Mouse (Mus musculus): ENCODE results near the gene Anks1b. TPM values are rescaled to one million over a fixed set of nuclear protein-coding genes. Genes with fewer than 3 reads are reported as not detected.

The Anks1b gene
- polyA plus RNA-seq, 1 experiment from 2014 or later = 0.80 TPM

DNA sequence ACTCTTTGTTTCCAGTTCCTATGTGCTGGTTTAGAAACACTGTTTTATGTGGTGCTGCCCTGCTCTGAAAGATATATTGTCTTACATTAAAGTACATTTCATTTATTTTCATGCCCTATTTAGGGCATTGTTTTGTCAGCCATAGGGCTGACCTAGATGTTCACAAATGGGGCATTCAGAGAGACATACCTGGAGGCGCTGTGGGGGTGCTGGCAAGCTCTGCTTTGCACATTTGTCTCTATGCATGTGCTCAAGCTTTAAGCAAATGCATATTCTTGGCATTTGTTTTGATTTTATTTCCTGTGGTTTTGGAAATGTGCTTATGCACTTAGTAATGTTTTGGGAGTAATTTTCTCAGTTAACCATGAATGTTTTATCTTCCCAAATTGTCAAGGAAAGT lies 43.8 kb downstream of the Anks1b start:
- Histone ChIP-seq H3K27me3 (replicated peaks; ENCODE audit: control insufficient read depth, insufficient read depth, low read length) (no peaks in the 10 kb centered on the region), H3K36me3 (ENCODE audit: control insufficient read depth, insufficient read depth, low read length) (no peaks in the 10 kb centered on the region), H3K9ac (ENCODE audit: low read depth, low read length) (no peak overlapping the region), H3K4me2 (no peak overlapping the region), H3K4me1 (replicated peaks; ENCODE audit: control insufficient read depth, insufficient read depth, low read length) (no peaks in the 10 kb centered on the region), H3K27ac (ENCODE audit: low read depth, low read length) (no peak overlapping the region), H3K9me3 (ENCODE audit: control insufficient read depth, low read length) (no peaks in the 10 kb centered on the region), H3K4me3 (ENCODE audit: low read depth, low read length) (no peak overlapping the region)
- DNase-seq (ENCODE audit: low spot score) (no peak), ATAC-seq (replicated peaks; ENCODE audit: low FRiP score) (no peak)
- WGBS = 76% methylated on average over 1 of the region's 1 CpGs

DNA sequence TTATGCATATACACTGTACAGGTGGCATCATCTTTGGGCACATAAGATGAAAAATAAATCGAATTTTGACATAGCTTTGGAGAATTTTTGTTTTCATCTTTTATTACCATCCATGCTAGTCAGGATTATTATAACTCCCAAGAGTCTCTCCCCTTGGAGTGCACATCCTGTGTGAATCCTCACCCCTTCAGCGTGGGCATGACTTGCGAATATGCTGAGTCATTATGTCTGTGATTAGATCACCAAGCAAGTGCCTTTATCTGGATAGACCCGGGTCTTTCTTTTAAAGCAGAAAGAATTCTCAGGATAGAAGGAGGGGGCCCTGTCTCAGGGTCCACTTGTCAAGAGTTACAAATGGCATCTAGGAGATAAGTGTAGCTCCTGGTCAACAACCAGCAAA lies 48.7 kb downstream of the Anks1b start:
- ATAC-seq (replicated peaks; ENCODE audit: low FRiP score) = no peak
- H3K36me3 ChIP-seq (ENCODE audit: control insufficient read depth, insufficient read depth, low read length) = no peaks in the 10 kb centered on the region
- H3K4me3 ChIP-seq (ENCODE audit: low read depth, low read length) = no peak overlapping the region
- H3K27me3 ChIP-seq (replicated peaks; ENCODE audit: control insufficient read depth, insufficient read depth, low read length) = no peaks in the 10 kb centered on the region
- no peak overlapping the region for H3K9ac ChIP-seq (ENCODE audit: low read depth, low read length)
- 63% methylated on average over 4 of the region's 4 CpGs for WGBS
- H3K4me1 ChIP-seq (replicated peaks; ENCODE audit: control insufficient read depth, insufficient read depth, low read length) = no peaks in the 10 kb centered on the region
- H3K4me2 ChIP-seq = no peak overlapping the region
- no peaks in the 10 kb centered on the region for H3K9me3 ChIP-seq (ENCODE audit: control insufficient read depth, low read length)
- no peak overlapping the region for H3K27ac ChIP-seq (ENCODE audit: low read depth, low read length)
- no peak for DNase-seq (ENCODE audit: low spot score)

DNA sequence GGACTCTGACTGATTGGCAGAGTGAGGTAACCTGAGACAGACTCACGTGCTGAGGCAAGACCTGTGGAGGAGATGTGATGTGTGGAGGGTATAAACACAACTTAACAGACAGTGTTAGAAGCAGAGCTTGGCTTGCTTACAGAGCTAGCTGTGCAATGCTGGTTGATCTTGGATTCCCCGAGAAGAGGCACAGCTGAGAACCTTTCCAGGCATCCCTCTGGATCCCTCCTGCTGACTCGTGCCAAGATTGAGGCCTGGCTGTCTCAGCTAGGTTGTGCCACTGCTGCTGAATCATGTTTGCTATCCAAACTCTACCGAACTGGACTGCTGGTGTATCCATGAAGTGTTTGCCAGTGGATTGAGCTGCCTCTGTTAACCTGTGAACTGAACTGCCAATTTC lies 68.9 kb downstream of the Anks1b start:
- no peak for ATAC-seq (replicated peaks; ENCODE audit: low FRiP score)
- no peak overlapping the region for H3K4me2 ChIP-seq
- H3K27me3 ChIP-seq (replicated peaks; ENCODE audit: control insufficient read depth, insufficient read depth, low read length) = no peaks in the 10 kb centered on the region
- no peaks in the 10 kb centered on the region for H3K4me1 ChIP-seq (replicated peaks; ENCODE audit: control insufficient read depth, insufficient read depth, low read length)
- H3K36me3 ChIP-seq (ENCODE audit: control insufficient read depth, insufficient read depth, low read length) = no peaks in the 10 kb centered on the region
- H3K9me3 ChIP-seq (ENCODE audit: control insufficient read depth, low read length) = no peaks in the 10 kb centered on the region
- 69% methylated on average over 4 of the region's 4 CpGs for WGBS
- no peak overlapping the region for H3K9ac ChIP-seq (ENCODE audit: low read depth, low read length)
- no peak overlapping the region for H3K27ac ChIP-seq (ENCODE audit: low read depth, low read length)
- DNase-seq (ENCODE audit: low spot score) = no peak
- no peak overlapping the region for H3K4me3 ChIP-seq (ENCODE audit: low read depth, low read length)

DNA sequence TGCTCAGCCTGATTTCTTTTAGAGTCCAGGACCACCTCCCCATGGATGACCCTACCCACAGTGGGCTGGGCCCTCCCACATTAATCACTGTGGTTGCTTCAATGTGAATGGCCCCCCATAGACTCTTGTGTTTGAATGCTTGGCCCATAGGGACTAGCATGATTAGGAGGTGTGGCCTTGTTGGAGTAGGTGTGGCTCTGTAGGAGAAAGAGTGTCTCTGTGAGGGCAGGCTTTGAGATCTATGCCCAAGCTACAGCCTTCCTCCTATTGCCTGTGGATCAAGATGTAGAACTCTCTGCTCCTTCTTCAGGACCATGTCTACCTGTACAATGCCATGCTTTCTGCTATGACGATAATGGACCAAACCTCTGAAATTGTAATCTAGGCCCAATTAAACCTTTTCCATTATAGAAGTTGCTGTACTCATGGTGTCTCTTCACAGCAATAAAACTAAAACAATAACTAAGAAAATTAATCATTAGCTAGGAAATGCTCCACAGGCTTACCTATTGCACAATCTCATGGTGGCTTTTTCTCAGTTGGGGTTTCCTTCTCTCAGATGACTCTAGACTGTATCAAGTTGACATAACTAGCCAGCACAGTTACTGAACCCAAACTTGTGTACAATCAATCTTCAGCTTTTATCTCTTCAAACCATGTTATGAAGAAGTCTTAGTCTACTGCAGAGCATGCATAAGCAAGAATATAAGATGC lies 73.5 kb downstream of the Anks1b start:
- Histone ChIP-seq H3K4me2 (no peak overlapping the region), H3K9ac (ENCODE audit: low read depth, low read length) (no peak overlapping the region), H3K27ac (ENCODE audit: low read depth, low read length) (no peak overlapping the region), H3K9me3 (ENCODE audit: control insufficient read depth, low read length) (no peaks in the 10 kb centered on the region), H3K4me3 (ENCODE audit: low read depth, low read length) (no peak overlapping the region), H3K27me3 (replicated peaks; ENCODE audit: control insufficient read depth, insufficient read depth, low read length) (no peaks in the 10 kb centered on the region), H3K4me1 (replicated peaks; ENCODE audit: control insufficient read depth, insufficient read depth, low read length) (no peaks in the 10 kb centered on the region), H3K36me3 (ENCODE audit: control insufficient read depth, insufficient read depth, low read length) (no peaks in the 10 kb centered on the region)
- ATAC-seq (replicated peaks; ENCODE audit: low FRiP score) = no peak
- DNase-seq (ENCODE audit: low spot score) = no peak
- 89% methylated on average over 1 of the region's 1 CpGs for WGBS

DNA sequence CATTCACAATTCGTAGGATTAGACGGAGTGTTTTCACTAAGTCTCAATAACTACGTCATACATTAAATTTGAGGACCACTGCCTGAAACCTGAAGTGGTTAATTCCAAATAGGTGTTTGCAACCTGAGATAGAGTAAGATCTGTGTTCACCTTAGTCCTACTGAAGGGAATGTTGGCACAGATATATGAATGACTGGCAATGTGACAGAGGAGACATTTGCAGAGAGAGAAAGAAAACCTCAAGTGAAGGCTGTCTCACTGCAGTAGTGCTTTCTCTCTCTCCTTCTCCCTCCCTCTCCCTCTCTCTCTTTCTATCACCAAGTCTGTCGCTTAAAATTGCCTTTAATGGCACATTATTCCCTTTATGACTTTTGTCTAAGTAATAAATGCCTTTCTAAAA lies 101.1 kb downstream of the Anks1b start:
- H3K27ac ChIP-seq (ENCODE audit: low read depth, low read length) = no peak overlapping the region
- no peaks in the 10 kb centered on the region for H3K4me1 ChIP-seq (replicated peaks; ENCODE audit: control insufficient read depth, insufficient read depth, low read length)
- no peak overlapping the region for H3K9ac ChIP-seq (ENCODE audit: low read depth, low read length)
- no peaks in the 10 kb centered on the region for H3K9me3 ChIP-seq (ENCODE audit: control insufficient read depth, low read length)
- H3K36me3 ChIP-seq (ENCODE audit: control insufficient read depth, insufficient read depth, low read length) = no peaks in the 10 kb centered on the region
- DNase-seq (ENCODE audit: low spot score) (no peak), ATAC-seq (replicated peaks; ENCODE audit: low FRiP score) (no peak)
- H3K27me3 ChIP-seq (replicated peaks; ENCODE audit: control insufficient read depth, insufficient read depth, low read length) = no peaks in the 10 kb centered on the region
- no peak overlapping the region for H3K4me3 ChIP-seq (ENCODE audit: low read depth, low read length)
- WGBS = 76% methylated on average over 4 of the region's 4 CpGs
- H3K4me2 ChIP-seq = no peak overlapping the region

DNA sequence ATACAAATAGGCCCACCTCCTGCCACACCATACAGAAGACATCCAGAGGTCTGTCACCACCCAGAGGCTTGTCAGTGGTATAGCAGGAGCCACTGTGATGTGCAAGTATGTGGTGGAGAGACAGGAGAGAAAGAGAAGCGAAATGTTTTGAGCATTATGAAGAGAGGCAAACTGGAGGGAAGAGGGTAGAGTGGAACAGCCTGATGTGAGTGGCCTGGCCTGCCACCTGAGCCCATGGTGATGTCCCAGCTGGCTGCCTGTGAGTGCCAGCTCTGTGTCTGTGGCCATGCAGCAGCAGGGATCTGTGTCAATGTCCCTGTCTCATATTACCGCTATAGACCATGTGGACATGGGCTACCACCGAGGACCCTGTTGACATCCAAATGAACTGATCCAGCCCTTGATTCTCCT lies 102.1 kb downstream of the Anks1b start:
- no peak for DNase-seq (ENCODE audit: low spot score)
- no peak overlapping the region for H3K4me2 ChIP-seq
- ATAC-seq (replicated peaks; ENCODE audit: low FRiP score) = no peak
- H3K4me3 ChIP-seq (ENCODE audit: low read depth, low read length) = no peak overlapping the region
- H3K9ac ChIP-seq (ENCODE audit: low read depth, low read length) = no peak overlapping the region
- no peaks in the 10 kb centered on the region for H3K9me3 ChIP-seq (ENCODE audit: control insufficient read depth, low read length)
- H3K27me3 ChIP-seq (replicated peaks; ENCODE audit: control insufficient read depth, insufficient read depth, low read length) = no peaks in the 10 kb centered on the region
- H3K36me3 ChIP-seq (ENCODE audit: control insufficient read depth, insufficient read depth, low read length) = no peaks in the 10 kb centered on the region
- no peaks in the 10 kb centered on the region for H3K4me1 ChIP-seq (replicated peaks; ENCODE audit: control insufficient read depth, insufficient read depth, low read length)
- no peak overlapping the region for H3K27ac ChIP-seq (ENCODE audit: low read depth, low read length)
- WGBS = 74% methylated on average over 3 of the region's 3 CpGs

DNA sequence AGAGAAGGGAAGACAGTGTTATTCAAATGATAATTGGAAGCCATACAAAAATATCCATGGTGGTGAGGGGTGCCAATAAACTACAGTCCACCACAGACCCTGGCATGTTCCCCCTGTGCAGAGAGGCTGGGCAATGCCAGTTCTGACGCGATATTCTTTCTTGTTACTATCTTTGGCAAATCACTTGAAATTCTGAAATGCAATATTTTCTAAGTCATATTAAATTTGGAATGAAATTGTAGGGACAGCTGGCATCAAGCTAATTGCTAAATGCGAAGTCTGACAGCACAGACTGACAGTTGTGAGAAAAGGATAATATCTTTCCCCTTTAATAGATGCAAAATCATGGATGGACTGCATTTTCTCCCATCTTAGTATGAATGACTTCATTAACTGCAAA lies 103.3 kb downstream of the Anks1b start:
- DNase-seq (ENCODE audit: low spot score) (no peak), ATAC-seq (replicated peaks; ENCODE audit: low FRiP score) (no peak)
- no peak overlapping the region for H3K27ac ChIP-seq (ENCODE audit: low read depth, low read length)
- H3K4me3 ChIP-seq (ENCODE audit: low read depth, low read length) = no peak overlapping the region
- H3K9me3 ChIP-seq (ENCODE audit: control insufficient read depth, low read length) = no peaks in the 10 kb centered on the region
- H3K4me2 ChIP-seq = no peak overlapping the region
- no peak overlapping the region for H3K9ac ChIP-seq (ENCODE audit: low read depth, low read length)
- H3K36me3 ChIP-seq (ENCODE audit: control insufficient read depth, insufficient read depth, low read length) = no peaks in the 10 kb centered on the region
- 86% methylated on average over 3 of the region's 3 CpGs for WGBS
- no peaks in the 10 kb centered on the region for H3K27me3 ChIP-seq (replicated peaks; ENCODE audit: control insufficient read depth, insufficient read depth, low read length)
- H3K4me1 ChIP-seq (replicated peaks; ENCODE audit: control insufficient read depth, insufficient read depth, low read length) = no peaks in the 10 kb centered on the region

DNA sequence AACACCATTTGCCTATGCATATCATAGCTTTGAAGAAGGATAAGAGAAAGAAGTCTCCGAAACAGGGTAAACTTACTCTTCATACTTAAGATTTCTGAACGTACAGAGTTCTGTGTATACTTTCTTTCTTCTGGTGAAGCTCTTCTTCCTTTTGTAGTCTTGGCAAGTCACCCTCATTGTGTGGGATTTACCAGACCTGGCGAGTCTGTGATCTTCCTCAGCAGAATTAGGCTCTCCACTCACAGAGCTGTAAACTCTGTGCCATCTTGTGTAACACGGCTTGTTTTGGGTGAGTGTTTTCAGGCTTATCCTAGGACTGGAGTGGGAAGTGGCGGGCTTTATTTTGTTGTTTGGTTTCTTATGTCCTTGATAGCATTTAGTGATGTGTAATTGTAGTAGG lies 120.9 kb downstream of the Anks1b start:
- H3K36me3 ChIP-seq (ENCODE audit: control insufficient read depth, insufficient read depth, low read length) = no peaks in the 10 kb centered on the region
- ATAC-seq (replicated peaks; ENCODE audit: low FRiP score) (no peak), DNase-seq (ENCODE audit: low spot score) (no peak)
- H3K4me1 ChIP-seq (replicated peaks; ENCODE audit: control insufficient read depth, insufficient read depth, low read length) = no peaks in the 10 kb centered on the region
- no peak overlapping the region for H3K9ac ChIP-seq (ENCODE audit: low read depth, low read length)
- H3K4me3 ChIP-seq (ENCODE audit: low read depth, low read length) = no peak overlapping the region
- no peaks in the 10 kb centered on the region for H3K9me3 ChIP-seq (ENCODE audit: control insufficient read depth, low read length)
- no peak overlapping the region for H3K27ac ChIP-seq (ENCODE audit: low read depth, low read length)
- H3K4me2 ChIP-seq = no peak overlapping the region
- no peaks in the 10 kb centered on the region for H3K27me3 ChIP-seq (replicated peaks; ENCODE audit: control insufficient read depth, insufficient read depth, low read length)
- 76% methylated on average over 5 of the region's 5 CpGs for WGBS

DNA sequence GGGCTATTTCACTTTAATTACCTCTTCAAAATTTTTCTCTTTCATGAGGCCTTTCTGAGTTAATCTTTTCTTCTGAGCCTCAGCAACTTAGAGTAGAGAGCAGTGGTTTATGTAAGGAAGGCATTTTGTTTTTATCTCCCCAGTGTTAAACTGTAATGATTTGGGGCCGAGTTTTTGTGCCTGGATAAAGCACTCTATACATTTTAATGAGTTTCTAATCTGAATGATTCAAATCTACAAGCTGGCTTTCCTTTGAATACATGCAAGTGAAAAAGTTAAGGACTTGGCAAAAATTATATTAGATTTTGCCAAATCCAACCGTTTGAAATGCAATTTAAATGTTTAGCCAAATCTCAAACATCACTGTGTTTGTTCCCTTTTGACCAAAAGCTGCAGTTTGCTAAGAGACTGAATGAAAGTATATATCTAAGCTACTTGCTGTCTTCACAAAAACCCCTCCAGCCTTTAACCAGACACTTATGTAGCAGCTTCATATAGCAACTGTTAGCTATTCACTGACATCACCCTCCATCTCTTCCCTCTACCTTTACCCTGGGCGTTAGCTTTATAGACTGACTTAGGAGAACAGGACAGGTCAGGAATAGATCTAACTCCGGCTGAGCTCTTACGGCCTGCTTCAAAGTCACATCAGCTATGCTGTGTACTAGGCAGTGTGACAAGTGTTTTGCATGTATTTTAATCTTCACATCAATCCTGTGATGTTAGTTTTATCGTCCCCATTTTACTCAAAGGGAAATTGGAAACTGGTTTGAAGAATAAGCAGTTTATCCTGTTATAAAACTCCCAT lies 122.5 kb downstream of the Anks1b start:
- no peak for DNase-seq (ENCODE audit: low spot score)
- Histone ChIP-seq H3K27ac (ENCODE audit: low read depth, low read length) (no peak overlapping the region), H3K27me3 (replicated peaks; ENCODE audit: control insufficient read depth, insufficient read depth, low read length) (no peaks in the 10 kb centered on the region), H3K4me3 (ENCODE audit: low read depth, low read length) (no peak overlapping the region), H3K9me3 (ENCODE audit: control insufficient read depth, low read length) (no peaks in the 10 kb centered on the region), H3K36me3 (ENCODE audit: control insufficient read depth, insufficient read depth, low read length) (no peaks in the 10 kb centered on the region), H3K4me2 (no peak overlapping the region), H3K4me1 (replicated peaks; ENCODE audit: control insufficient read depth, insufficient read depth, low read length) (no peaks in the 10 kb centered on the region), H3K9ac (ENCODE audit: low read depth, low read length) (no peak overlapping the region)
- ATAC-seq (replicated peaks; ENCODE audit: low FRiP score) = no peak
- WGBS = 70% methylated on average over 6 of the region's 6 CpGs

All from liver, embryonic 11.5 days (tissue).